Mouse (Mus musculus) kidney, postnatal 0 days (tissue): ENCODE measurements around the gene E330017A01Rik. TPM values are rescaled to one million over a fixed set of nuclear protein-coding genes. Genes with fewer than 3 reads are reported as not detected.

Source experiments
- ATAC-seq: fragments of 200-750 bp; cut with Nextera tagmentation; replicated peaks from 2 replicates; pipeline ENCODE4 v1.8.0; 2017; ENCODE audit warnings: low read depth, moderate number of reproducible peaks, moderate TSS enrichment, moderate library complexity; ENCODE audit not compliant: low FRiP score
- DNase-seq: peaks from one replicate; pipeline ENCODE4 v3.0.0-alpha.2; 2016; ENCODE audit warnings: low spot score
- H3K27ac ChIP-seq: fragments of 300-500 bp; sonication (generic); 2 replicates; pipeline ENCODE4 v1.5.1; 2014; ENCODE audit warnings: mild to moderate bottlenecking
- H3K27me3 ChIP-seq: fragments of 300-500 bp; sonication (generic); 2 replicates; pipeline ENCODE4 v1.6.1; 2014; ENCODE audit warnings: low read length, mixed read lengths; ENCODE audit not compliant: insufficient read depth
- H3K36me3 ChIP-seq: fragments of 300-500 bp; sonication (generic); 2 replicates; pipeline ENCODE4 v1.6.1; 2014; ENCODE audit warnings: low read length, mixed read lengths; ENCODE audit not compliant: insufficient read depth
- H3K4me1 ChIP-seq: fragments of 300-500 bp; sonication (generic); replicated peaks from 2 replicates; pipeline ENCODE4 v1.6.1; 2014; ENCODE audit warnings: antibody characterized with exemption, low read length, mixed read lengths; ENCODE audit not compliant: insufficient read depth
- H3K4me2 ChIP-seq: fragments of 300-500 bp; sonication (generic); 2 replicates; pipeline ENCODE4 v1.6.1; 2014; ENCODE audit warnings: mild to moderate bottlenecking, low read length, moderate library complexity, mixed read lengths
- H3K4me3 ChIP-seq: fragments of 300-500 bp; sonication (generic); replicated peaks from 2 replicates; pipeline ENCODE4 v1.5.1; 2014; ENCODE audit warnings: low read depth, low read length
- H3K9ac ChIP-seq: fragments of 300-500 bp; sonication (generic); 2 replicates; pipeline ENCODE4 v1.6.1; 2014; ENCODE audit warnings: low read depth, low read length
- H3K9me3 ChIP-seq: fragments of 300-500 bp; sonication (generic); replicated peaks from 2 replicates; pipeline ENCODE4 v1.6.1; 2016; ENCODE audit warnings: low read length, inconsistent platforms, mixed read lengths
- CTCF ChIP-seq: IDR thresholded peaks from 2 replicates; pipeline ENCODE4 v1.5.1; 2016; ENCODE audit warnings: antibody characterized with exemption, low read depth, mild to moderate bottlenecking, moderate library complexity
- WGBS: fragments of 180-500 bp; shearing (Covaris S2); extraction: QIAGEN DNeasy Blood & Tissue Kit; methylation state at CpG from one replicate; pipeline ENCODE4 v1.1.7; 2014; 5-methylcytosine and 5-hydroxymethylcytosine counted together
- polyA plus RNA-seq: library from polyadenylated mRNA; unstranded; fragments of >200 nt; fragmentation: Nextera tagmentation; extraction: Ambion mirVana; gene quantifications from 2 replicates; pipeline ENCODE4 v1.2.1, GENCODE M21; 2015

The E330017A01Rik gene
- polyA plus RNA-seq, 1 experiment from 2014 or later = not detected

GRCm38 (mm10) chr16:58612969-58613368, 25.6 kb downstream of the E330017A01Rik start:
- Histone ChIP-seq H3K4me1 (no peaks in the 10 kb centered on the region), H3K4me3 (no peak overlapping the region), H3K9ac (no peak overlapping the region), H3K27ac (no peak overlapping the region), H3K27me3 (no peaks in the 10 kb centered on the region), H3K4me2 (no peak overlapping the region), H3K9me3 (no peaks in the 10 kb centered on the region), H3K36me3 (no peaks in the 10 kb centered on the region)
- ATAC-seq = no peak
- 54% methylated on average over 3 of the region's 3 CpGs for WGBS
- no peak for DNase-seq
- TF ChIP-seq CTCF = no peak

GRCm38 (mm10) chr16:58607101-58607500, 31.4 kb downstream of the E330017A01Rik start:
- Histone ChIP-seq H3K36me3 (no peaks in the 10 kb centered on the region), H3K4me2 (no peak overlapping the region), H3K27me3 (no peaks in the 10 kb centered on the region), H3K4me1 (no peaks in the 10 kb centered on the region), H3K9me3 (no peaks in the 10 kb centered on the region), H3K27ac (no peak overlapping the region), H3K4me3 (no peak overlapping the region), H3K9ac (no peak overlapping the region)
- no peak for DNase-seq
- no peak for ATAC-seq
- 42% methylated on average over 5 of the region's 5 CpGs for WGBS
- TF ChIP-seq CTCF = no peak

- no peak for TF ChIP-seq CTCF
- ATAC-seq = no peak
- no peak overlapping the region for H3K4me3 ChIP-seq
These were observed 33.9 kb downstream of the E330017A01Rik start for GRCm38 (mm10) chr16:58604680-58605079.

GRCm38 (mm10) chr16:58603831-58604230, 34.7 kb downstream of the E330017A01Rik start:
- Histone ChIP-seq H3K27ac (no peak overlapping the region), H3K36me3 (no peaks in the 10 kb centered on the region), H3K4me3 (no peak overlapping the region), H3K9ac (no peak overlapping the region), H3K27me3 (no peaks in the 10 kb centered on the region), H3K4me1 (no peaks in the 10 kb centered on the region), H3K9me3 (no peaks in the 10 kb centered on the region), H3K4me2 (no peak overlapping the region)
- TF ChIP-seq CTCF = no peak
- no peak for DNase-seq
- ATAC-seq = no peak
- WGBS = 70% methylated on average over 2 of the region's 2 CpGs

More at GRCm38 (mm10) chr16:58604680-58605079, 33.9 kb downstream of the E330017A01Rik start:
- H3K4me1 ChIP-seq = no peaks in the 10 kb centered on the region
- H3K36me3 ChIP-seq = no peaks in the 10 kb centered on the region
- no peaks in the 10 kb centered on the region for H3K27me3 ChIP-seq
- H3K4me2 ChIP-seq = no peak overlapping the region
- H3K9ac ChIP-seq = no peak overlapping the region
- H3K27ac ChIP-seq = no peak overlapping the region
- H3K9me3 ChIP-seq = no peaks in the 10 kb centered on the region
- DNase-seq = no peak

GRCm38 (mm10) chr16:58600846-58601245, 37.7 kb downstream of the E330017A01Rik start:
- 90% methylated on average over 6 of the region's 6 CpGs for WGBS

GRCm38 (mm10) chr16:58591299-58591698, 47.2 kb downstream of the E330017A01Rik start:
- H3K4me1 ChIP-seq = no peaks in the 10 kb centered on the region
- no peak overlapping the region for H3K27ac ChIP-seq
- no peak for TF ChIP-seq CTCF
- 65% methylated on average over 3 of the region's 3 CpGs for WGBS
- ATAC-seq (no peak), DNase-seq (no peak)
- no peak overlapping the region for H3K4me3 ChIP-seq
- H3K4me2 ChIP-seq = no peak overlapping the region
- no peaks in the 10 kb centered on the region for H3K36me3 ChIP-seq
- no peaks in the 10 kb centered on the region for H3K9me3 ChIP-seq
- H3K27me3 ChIP-seq = no peaks in the 10 kb centered on the region
- H3K9ac ChIP-seq = no peak overlapping the region

More at GRCm38 (mm10) chr16:58600846-58601245, 37.7 kb downstream of the E330017A01Rik start:
- Histone ChIP-seq H3K4me2 (no peak overlapping the region), H3K4me3 (no peak overlapping the region), H3K4me1 (no peaks in the 10 kb centered on the region), H3K9ac (no peak overlapping the region), H3K27me3 (no peaks in the 10 kb centered on the region), H3K27ac (no peak overlapping the region), H3K36me3 (no peaks in the 10 kb centered on the region), H3K9me3 (no peaks in the 10 kb centered on the region)
- ATAC-seq = no peak
- no peak for DNase-seq
- TF ChIP-seq CTCF = no peak

- H3K4me1 ChIP-seq = no peaks in the 10 kb centered on the region
- ATAC-seq = no peak
These were observed 49.1 kb downstream of the E330017A01Rik start for GRCm38 (mm10) chr16:58589444-58589843.

More at GRCm38 (mm10) chr16:58589444-58589843, 49.1 kb downstream of the E330017A01Rik start:
- H3K4me3 ChIP-seq = no peak overlapping the region
- H3K27ac ChIP-seq = no peak overlapping the region
- no peak for DNase-seq
- no peak overlapping the region for H3K9ac ChIP-seq
- no peak overlapping the region for H3K4me2 ChIP-seq
- H3K9me3 ChIP-seq = no peaks in the 10 kb centered on the region
- TF ChIP-seq CTCF = no peak
- H3K36me3 ChIP-seq = no peaks in the 10 kb centered on the region
- H3K27me3 ChIP-seq = no peaks in the 10 kb centered on the region

Other genes with a start within 250 kb of the E330017A01Rik start
- 2.8 and 3.6 TPM in 2 replicates for gene Dcbld2, start 230.3 kb downstream of the E330017A01Rik start, polyA plus RNA-seq
- gene St3gal6, start 114.5 kb downstream of the E330017A01Rik start, polyA plus RNA-seq = 93.6 and 93.8 TPM in 2 replicates
- gene Gm813, start 21.8 kb downstream of the E330017A01Rik start, polyA plus RNA-seq = not detected in 2 replicates
- gene Cpox, start 31.6 kb upstream of the E330017A01Rik start, polyA plus RNA-seq = 40.9 and 46.7 TPM in 2 replicates
- gene Gpr15, start 80.3 kb upstream of the E330017A01Rik start, polyA plus RNA-seq = not detected in 2 replicates
- 101 and 106 TPM in 2 replicates for gene Cldnd1, start 89.2 kb upstream of the E330017A01Rik start, polyA plus RNA-seq
- not detected in 2 replicates for gene Olfr172, start 124.4 kb upstream of the E330017A01Rik start, polyA plus RNA-seq
- not detected in 2 replicates for gene Olfr173, start 161.5 kb upstream of the E330017A01Rik start, polyA plus RNA-seq
- not detected in 2 replicates for gene Olfr175-ps1, start 188.0 kb upstream of the E330017A01Rik start, polyA plus RNA-seq
- gene Olfr177, start 236.0 kb upstream of the E330017A01Rik start, polyA plus RNA-seq = not detected in 2 replicates